Mouse (Mus musculus) MEL (cell line): ENCODE measurements around the gene Olfr221. TPM values are rescaled to one million over a fixed set of nuclear protein-coding genes. Genes with fewer than 3 reads are reported as not detected.

ENCODE experiments used
- DNase-seq: peaks from one replicate; pipeline ENCODE4 v3.0.0; 2011; ENCODE audit warnings: low read depth, low spot score
- H3K27ac ChIP-seq: 2 replicates; pipeline ENCODE4 v1.5.1; 2012; ENCODE audit warnings: low read depth, mild to moderate bottlenecking, control low read depth, low read length, moderate library complexity; ENCODE audit not compliant: control insufficient read depth
- H3K27me3 ChIP-seq, 2 experiments: fragments of 150-350 bp in 1 of 2; sonication (generic) in 1 of 2; 2 replicates each; pipeline ENCODE4 v1.6.1; 2012; ENCODE audit warnings: low read length in 2 of 2, mild to moderate bottlenecking in 2 of 2, improper control_type of control experiment in 1 of 2, moderate library complexity in 1 of 2; ENCODE audit not compliant: insufficient read depth in 2 of 2, control insufficient read depth in 1 of 2
- H3K36me3 ChIP-seq, 2 experiments: 2 replicates each; pipeline ENCODE4 v1.6.1; 2012 to 2014; ENCODE audit warnings: low read length in 2 of 2, improper control_type of control experiment in 1 of 2, inconsistent platforms in 1 of 2, mild to moderate bottlenecking in 1 of 2; ENCODE audit not compliant: insufficient read depth in 2 of 2, control insufficient read depth in 1 of 2
- H3K4me1 ChIP-seq, 2 experiments: fragments of 150-350 bp in 1 of 2; sonication (generic) in 1 of 2; 2 replicates each; pipeline ENCODE4 v1.6.1; 2012; ENCODE audit warnings: low read length in 2 of 2, improper control_type of control experiment in 1 of 2, mild to moderate bottlenecking in 1 of 2; ENCODE audit not compliant: insufficient read depth in 2 of 2, control insufficient read depth in 1 of 2
- H3K4me3 ChIP-seq, 2 experiments: fragments of 150-350 bp in 1 of 2; sonication (generic) in 1 of 2; 2 replicates each; pipeline ENCODE4 v1.5.1; 2012; ENCODE audit warnings: low read depth in 2 of 2, low read length in 2 of 2, mild to moderate bottlenecking in 2 of 2, moderate library complexity in 2 of 2, control low read depth in 1 of 2, improper control_type of control experiment in 1 of 2; ENCODE audit not compliant: control insufficient read depth in 1 of 2, insufficient read depth in 1 of 2
- H3K79me2 ChIP-seq: 2 replicates; pipeline ENCODE4 v1.6.1; 2012; ENCODE audit warnings: mild to moderate bottlenecking, low read length, moderate library complexity; ENCODE audit not compliant: control insufficient read depth, poor library complexity, insufficient read depth
- H3K9ac ChIP-seq: 2 replicates; pipeline ENCODE4 v1.6.1; 2012; ENCODE audit warnings: low read depth, mild to moderate bottlenecking, control low read depth, low read length, moderate library complexity; ENCODE audit not compliant: control insufficient read depth, poor library complexity, severe bottlenecking
- H3K9me3 ChIP-seq: fragments of 150-350 bp; sonication (generic); replicated peaks from 2 replicates; pipeline ENCODE4 v1.6.1; 2012; ENCODE audit warnings: mild to moderate bottlenecking, low read length, improper control_type of control experiment, moderate library complexity; ENCODE audit not compliant: insufficient read depth
- BHLHE40 ChIP-seq: IDR thresholded peaks from 2 replicates; pipeline ENCODE4 v1.6.1; 2012; ENCODE audit warnings: low read depth, mild to moderate bottlenecking, inconsistent platforms, low read length, improper control_type of control experiment, borderline replicate concordance
- CHD1 ChIP-seq: IDR thresholded peaks from 2 replicates; pipeline ENCODE4 v1.6.1; 2012; ENCODE audit warnings: low read depth, mild to moderate bottlenecking, inconsistent platforms, low read length, improper control_type of control experiment
- ELF1 ChIP-seq: IDR thresholded peaks from 2 replicates; pipeline ENCODE4 v1.6.1; 2014; ENCODE audit warnings: low read depth, mild to moderate bottlenecking, inconsistent platforms, low read length, improper control_type of control experiment, moderate library complexity
- EP300 ChIP-seq, 2 experiments: IDR thresholded peaks; 2 replicates each; pipeline ENCODE4 v1.6.1; 2011; ENCODE audit warnings: improper control_type of control experiment in 2 of 2, low read length in 2 of 2, low read depth in 1 of 2, mild to moderate bottlenecking in 1 of 2
- ETS1 ChIP-seq: IDR thresholded peaks from 2 replicates; pipeline ENCODE4 v1.6.1; 2012; ENCODE audit warnings: low read depth, mild to moderate bottlenecking, inconsistent platforms, low read length, improper control_type of control experiment, moderate library complexity
- GABPA ChIP-seq: IDR thresholded peaks from 2 replicates; pipeline ENCODE4 v1.6.1; 2012; ENCODE audit warnings: low read depth, mild to moderate bottlenecking, inconsistent platforms, low read length, improper control_type of control experiment, moderate library complexity
- GATA1 ChIP-seq: IDR thresholded peaks from 2 replicates; pipeline ENCODE4 v1.6.1; 2011; ENCODE audit warnings: low read depth, low read length, improper control_type of control experiment
- MAX ChIP-seq: IDR thresholded peaks from 2 replicates; pipeline ENCODE4 v1.6.1; 2011; ENCODE audit warnings: low read length, improper control_type of control experiment
- MYB ChIP-seq: IDR thresholded peaks from 2 replicates; pipeline ENCODE4 v1.6.1; 2011; ENCODE audit warnings: mild to moderate bottlenecking, low read depth, low read length, improper control_type of control experiment
- MYC ChIP-seq: IDR thresholded peaks from 2 replicates; pipeline ENCODE4 v1.6.1; 2011; ENCODE audit warnings: low read depth, mild to moderate bottlenecking, low read length, improper control_type of control experiment, moderate library complexity
- POLR2AphosphoS2 ChIP-seq: IDR thresholded peaks from 2 replicates; pipeline ENCODE4 v1.6.1; 2011; ENCODE audit warnings: low read length, improper control_type of control experiment
- RCOR1 ChIP-seq: IDR thresholded peaks from 2 replicates; pipeline ENCODE4 v1.6.1; 2012; ENCODE audit warnings: low read depth, mild to moderate bottlenecking, inconsistent platforms, low read length, improper control_type of control experiment
- SIN3A ChIP-seq: IDR thresholded peaks from 2 replicates; pipeline ENCODE4 v1.6.1; 2012; ENCODE audit warnings: low read length, improper control_type of control experiment, inconsistent platforms
- TAL1 ChIP-seq: IDR thresholded peaks from 2 replicates; pipeline ENCODE4 v1.6.1; 2012; ENCODE audit warnings: mild to moderate bottlenecking, inconsistent platforms, low read length, moderate library complexity, mixed read lengths
- TBP ChIP-seq: IDR thresholded peaks from 2 replicates; pipeline ENCODE4 v1.8.0; 2011; ENCODE audit warnings: low read depth, low read length, improper control_type of control experiment
- TCF12 ChIP-seq: IDR thresholded peaks from 2 replicates; pipeline ENCODE4 v1.6.1; 2014; ENCODE audit warnings: low read depth, mild to moderate bottlenecking, inconsistent platforms, low read length, improper control_type of control experiment, moderate library complexity
- ZKSCAN1 ChIP-seq: IDR thresholded peaks from 2 replicates; pipeline ENCODE4 v1.6.1; 2012; ENCODE audit warnings: low read depth, mild to moderate bottlenecking, inconsistent platforms, low read length, improper control_type of control experiment, moderate library complexity
- ZMIZ1 ChIP-seq: IDR thresholded peaks from 2 replicates; pipeline ENCODE4 v1.6.1; 2012; ENCODE audit warnings: low read depth, mild to moderate bottlenecking, inconsistent platforms, low read length, improper control_type of control experiment, moderate library complexity
- polyA plus RNA-seq, 2 experiments: library from polyadenylated mRNA; stranded (reverse) in 1 of 2; unstranded in 1 of 2; fragments of >175 nt in 1 of 2; fragments of >200 nt in 1 of 2; gene quantifications; 2 replicates each; pipeline versions ENCODE4 v1.2.1 to v1.2.4; 2012; ENCODE audit warnings: low replicate concordance in 2 of 2, low read depth in 1 of 2; ENCODE audit not compliant: insufficient read length in 2 of 2, insufficient read depth in 1 of 2, missing spikeins in 1 of 2
- total RNA-seq: library from RNA; depleted of rRNA; stranded (reverse); fragments of 300-350 nt; gene quantifications from 2 replicates; pipeline ENCODE4 v1.2.3, GENCODE M21; 2012

Gene Olfr221
- total and polyA plus RNA-seq, 3 experiments = not detected

DNA sequence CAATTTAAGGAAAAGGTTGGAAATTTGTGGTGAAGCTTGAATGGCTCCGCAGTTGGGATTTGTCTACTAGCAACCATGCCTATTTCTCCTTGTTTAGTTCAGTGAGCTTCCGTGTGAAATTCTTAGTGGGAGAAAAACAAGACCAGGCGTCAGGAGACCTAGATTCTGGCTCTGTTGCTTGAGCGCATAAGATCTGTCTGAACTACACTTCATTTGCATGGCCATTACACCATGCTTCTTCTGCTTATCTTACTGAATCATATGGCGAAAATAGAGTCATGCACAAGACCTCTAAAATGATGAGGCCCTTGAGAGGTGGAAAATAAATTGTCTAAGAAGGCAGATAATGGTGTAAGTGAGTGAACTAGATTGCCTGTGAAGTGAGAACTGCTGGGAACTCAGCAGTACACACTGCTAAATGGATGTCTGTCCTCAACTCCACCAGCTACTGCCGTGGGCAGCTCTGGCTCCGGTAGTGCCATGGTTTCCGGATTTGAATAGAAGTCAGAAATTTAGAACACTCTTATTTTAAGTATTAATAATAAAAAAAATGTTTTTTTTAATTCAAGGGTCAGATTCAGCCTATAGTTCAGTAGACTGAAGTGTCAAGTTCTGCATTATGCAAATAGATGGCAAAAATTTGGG is 20.6 kb downstream of the Olfr221 start:
- H3K27ac ChIP-seq = peak overlapping the region; percentile 94
- H3K4me3 ChIP-seq = peak overlapping the region; percentile 6 to 32
- H3K79me2 ChIP-seq = peaks cover 14% of the 10 kb centered on the region
- peak overlapping the region; percentile 88 for H3K9ac ChIP-seq
- H3K36me3 ChIP-seq = peaks cover 0 to 25% of the 10 kb centered on the region in 2 experiments; a peak in 2 of 4 replicates
- no peaks in the 10 kb centered on the region for H3K27me3 ChIP-seq
- no peaks in the 10 kb centered on the region for H3K9me3 ChIP-seq
- TF ChIP-seq ETS1 (peak; percentile 99), MYB (no peak), GATA1 (peak; percentile 91), ELF1 (no peak), TCF12 (peak; percentile 79), TAL1 (peak; percentile 65), RCOR1 (peak; percentile 80), BHLHE40 (peak; percentile 61; the same call in 1 of the 2 replicates), EP300 (IDR thresholded peaks at IDR 0.05; ENCODE audit: low read depth in 1 of 2, low read length in 2 of 2) (peak; percentile 34 to 80; a peak in 3 of 4 replicates), GABPA (no peak), SIN3A (peak; percentile 87), TBP (peak; percentile 48; the same call in 1 of the 2 replicates), POLR2AphosphoS2 (no peak)
- peaks cover 9 to 32% of the 10 kb centered on the region in 2 experiments for H3K4me1 ChIP-seq
- DNase-seq = peak; percentile 89

DNA sequence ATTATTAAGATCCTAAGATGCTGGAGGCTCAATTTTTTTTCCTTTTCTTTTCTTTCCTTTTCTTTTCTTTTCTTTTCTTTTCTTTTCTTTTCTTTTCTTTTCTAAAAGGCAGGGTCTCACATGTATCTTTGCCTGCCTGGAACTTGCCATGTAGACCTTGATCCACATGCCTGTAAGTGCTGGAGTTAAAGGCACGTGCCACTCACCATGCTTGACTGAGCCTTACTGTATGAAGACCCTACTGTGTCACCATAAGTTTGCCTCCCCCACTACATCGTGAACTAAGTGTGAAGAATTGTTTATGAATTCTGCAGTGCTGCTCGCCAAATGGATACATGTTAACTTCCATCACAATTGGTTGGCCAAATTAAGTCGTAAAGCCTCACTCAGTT is 21.1 kb downstream of the Olfr221 start:
- H3K9ac ChIP-seq = peak overlapping the region; percentile 88
- peaks cover 0 to 30% of the 10 kb centered on the region in 2 experiments; a peak in 2 of 4 replicates for H3K36me3 ChIP-seq
- H3K27me3 ChIP-seq = no peaks in the 10 kb centered on the region
- TF ChIP-seq POLR2AphosphoS2 = no peak
- no peak for TF ChIP-seq ZKSCAN1
- 0 out of 2 replicates have a peak, but pooled peaks have one; percentile 7 for TF ChIP-seq TCF12
- no peak for TF ChIP-seq EP300 (IDR thresholded peaks at IDR 0.05; ENCODE audit: low read depth in 1 of 2, low read length in 2 of 2)
- TF ChIP-seq MAX = peak; percentile 50; the same call in 1 of the 2 replicates
- peak; percentile 87 for TF ChIP-seq BHLHE40
- 0 out of 2 replicates have a peak, but pooled peaks have one; percentile 13 for TF ChIP-seq CHD1
- TF ChIP-seq MYC = peak; percentile 75
- TF ChIP-seq ZMIZ1 = 0 out of 2 replicates have a peak, but pooled peaks have one; percentile 17
- 0 out of 2 replicates have a peak, but pooled peaks have one; percentile 12 for TF ChIP-seq ETS1
- TF ChIP-seq, all 39 proteins: peak for 7
- H3K27ac ChIP-seq = peak overlapping the region; percentile 94
- H3K4me3 ChIP-seq = peak overlapping the region; percentile 6 to 32
- peaks cover 9 to 37% of the 10 kb centered on the region in 2 experiments for H3K4me1 ChIP-seq
- no peaks in the 10 kb centered on the region for H3K9me3 ChIP-seq
- DNase-seq = peak; percentile 71
- H3K79me2 ChIP-seq = peaks cover 14% of the 10 kb centered on the region
